Mouse (Mus musculus) Patski (cell line): ENCODE measurements around the gene Gm28230. TPM values are rescaled to one million over a fixed set of nuclear protein-coding genes. Genes with fewer than 3 reads are reported as not detected.

Experiments
- ATAC-seq: fragments of 100-300 bp; one replicate; pipeline ENCODE4 v1.8.0; 2021
- CTCF ChIA-PET: fragments of 350-600 bp; sonication (Branson Sonifier 250); formaldehyde crosslinking; loops from one replicate; lab custom pipeline; 2022; ENCODE audit warnings: inconsistent platforms; lab: Charles Lee
- POLR2A ChIA-PET: fragments of 350-600 bp; sonication (Branson Sonifier 250); formaldehyde crosslinking; loops from one replicate; lab custom pipeline; 2022; ENCODE audit warnings: antibody characterized with exemption, inconsistent platforms; lab: Charles Lee
- DNase-seq: peaks from one replicate; pipeline ENCODE4 v3.0.0-alpha.2; 2011; ENCODE audit warnings: low read depth, low spot score
- H3K27me3 ChIP-seq: fragments of 371-371 bp; one replicate; pipeline ENCODE4 v1.5.1; 2021
- CTCF ChIP-seq: fragments of 100-300 bp; IDR thresholded peaks from one replicate; pipeline ENCODE4 v1.5.1; 2021
- in situ Hi-C: fragments of 300-500 bp; cut with MboI; formaldehyde crosslinking; loops from 3 replicates; pipeline ENCODE4 v1.11.1; 2018; ENCODE audit warnings: low pct_unique_long_range_greater_than_20kb, mixed read lengths
- polyA plus RNA-seq: library from polyadenylated mRNA; unstranded; gene quantifications from one replicate; pipeline ENCODE4 v1.2.3, GENCODE M21; 2021

The Gm28230 gene
- polyA plus RNA-seq, 1 experiment from 2014 or later, result 0.73 TPM

- ChIA-PET CTCF (no interaction called here), POLR2A (no interaction called here)
- peaks cover 19% of the 10 kb centered on the region for H3K27me3 ChIP-seq
- DNase-seq (no peak), ATAC-seq (peak; percentile 44)
- no peak for TF ChIP-seq CTCF
- in situ Hi-C loops, result loop anchor here (10.0 to 25.0 kb wide), 2 partner anchors 447 to 1065 kb away; no protein-coding TSS in a partner anchor
Measured at GRCm38 (mm10) chr2:74697567-74698121, 28.9 kb upstream of the Gm28230 start, which contains the start of gene Hoxd9. Gene Hoxd9, plus strand, starts transcription at chr2:74697727.

DNA sequence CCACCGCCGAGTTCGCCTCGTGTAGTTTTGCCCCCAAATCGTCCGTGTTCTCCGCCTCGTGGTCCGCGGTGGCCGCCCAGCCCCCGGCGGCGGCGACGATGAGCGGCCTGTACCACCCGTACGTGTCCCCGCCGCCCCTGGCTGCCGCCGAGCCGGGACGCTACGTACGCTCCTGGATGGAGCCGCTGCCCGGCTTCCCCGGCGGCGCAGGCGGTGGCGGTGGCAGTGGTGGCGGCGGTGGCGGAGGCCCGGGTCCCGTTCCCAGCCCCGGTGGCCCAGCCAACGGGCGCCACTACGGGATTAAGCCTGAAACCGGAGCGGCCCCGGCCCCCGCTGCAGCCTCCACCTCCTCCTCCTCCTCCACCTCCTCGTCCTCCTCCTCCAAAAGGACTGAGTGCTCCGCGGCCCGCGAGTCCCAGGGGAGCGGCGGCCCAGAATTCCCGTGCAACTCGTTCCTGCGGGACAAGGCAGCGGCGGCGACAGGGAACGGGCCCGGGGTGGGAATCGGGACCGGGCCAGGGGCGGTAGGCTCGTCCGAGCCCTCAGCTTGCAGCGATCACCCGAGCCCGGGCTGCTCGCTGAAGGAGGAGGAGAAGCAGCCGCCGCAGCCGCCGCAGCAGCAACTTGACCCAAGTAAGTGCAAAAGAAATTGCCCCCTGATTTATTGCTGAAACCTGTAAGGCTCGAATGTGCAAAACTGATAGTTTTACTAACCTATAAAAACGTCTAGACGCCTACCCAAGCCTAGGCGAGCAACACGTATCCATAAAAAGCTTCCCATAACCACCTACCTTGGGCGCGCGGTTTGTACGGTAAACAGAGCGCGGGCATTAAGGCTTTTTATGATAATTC, 28.1 kb upstream of the Gm28230 start:
- ChIA-PET POLR2A (no interaction called here), CTCF (no interaction called here)
- DNase-seq (no peak), ATAC-seq (peak; percentile 31)
- in situ Hi-C loops, result loop anchor here (10.0 to 25.0 kb wide), 2 partner anchors 446 to 1064 kb away; no protein-coding TSS in a partner anchor
- no peak for TF ChIP-seq CTCF
- peaks cover 13% of the 10 kb centered on the region for H3K27me3 ChIP-seq

DNA sequence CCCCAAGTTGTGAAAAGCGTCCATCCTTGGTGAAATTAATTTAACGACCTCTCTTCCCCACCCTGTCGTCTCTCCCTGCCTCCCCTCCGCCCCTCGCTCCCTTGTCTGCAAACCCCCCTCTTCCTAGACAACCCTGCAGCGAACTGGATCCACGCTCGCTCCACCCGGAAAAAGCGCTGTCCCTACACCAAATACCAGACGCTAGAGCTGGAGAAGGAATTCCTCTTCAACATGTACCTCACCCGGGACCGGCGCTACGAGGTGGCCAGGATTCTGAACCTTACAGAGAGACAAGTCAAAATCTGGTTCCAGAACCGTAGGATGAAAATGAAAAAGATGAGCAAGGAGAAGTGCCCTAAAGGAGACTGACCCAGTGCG, 27.5 kb upstream of the Gm28230 start:
- ChIA-PET POLR2A (no interaction called here), CTCF (no interaction called here)
- in situ Hi-C loops, result loop anchor here (10.0 to 25.0 kb wide), 2 partner anchors 446 to 1063 kb away; no protein-coding TSS in a partner anchor
- no peak for ATAC-seq
- DNase-seq, result no peak
- peaks cover 15% of the 10 kb centered on the region for H3K27me3 ChIP-seq
- no peak for TF ChIP-seq CTCF

DNA sequence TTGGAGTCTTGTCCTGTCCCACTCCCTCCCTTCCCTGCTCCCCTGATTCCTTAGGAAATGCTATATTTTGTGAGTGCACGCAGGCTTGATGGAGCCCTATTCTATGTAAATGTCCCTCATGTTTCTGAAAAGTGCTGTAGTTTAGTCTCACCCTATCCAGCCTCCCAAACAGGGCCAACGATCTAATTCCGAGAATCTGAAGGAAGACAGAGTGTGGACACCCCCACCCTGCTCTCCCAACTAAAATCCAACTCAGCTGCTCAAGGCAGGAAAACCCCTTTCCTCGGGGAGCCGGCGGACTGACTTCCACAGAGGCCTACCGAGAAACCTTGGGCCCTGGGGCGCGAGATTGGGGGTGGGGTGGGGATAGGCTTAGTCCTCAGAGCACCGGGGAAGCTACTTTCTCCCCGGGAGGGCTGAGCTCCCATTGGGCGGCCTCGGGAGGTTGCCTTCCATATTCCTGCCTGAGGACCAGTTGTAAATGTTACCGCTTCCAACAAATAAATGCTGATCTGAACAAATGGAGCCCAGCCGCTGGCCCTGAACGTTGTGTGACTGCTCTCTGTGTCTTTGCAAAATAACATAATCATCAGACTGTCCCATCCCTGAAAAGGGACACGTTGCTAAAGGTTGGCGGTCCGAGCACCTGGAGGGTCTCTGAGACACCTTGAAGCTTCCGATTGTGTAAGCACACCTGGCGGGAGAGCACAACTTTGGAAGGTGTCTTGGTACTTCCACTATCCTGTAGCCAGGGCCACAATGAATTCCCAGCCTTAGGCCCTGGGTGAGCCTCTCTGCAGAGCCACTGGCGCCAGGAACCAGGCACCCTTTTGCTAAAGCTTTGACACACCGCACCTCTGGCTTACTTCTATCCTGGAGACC, 26.6 kb upstream of the Gm28230 start:
- ATAC-seq, result no peak
- in situ Hi-C loops, result loop anchor here (5.0 to 25.0 kb wide), 4 partner anchors 445 to 1062 kb away; no protein-coding TSS in a partner anchor
- ChIA-PET CTCF (no interaction called here), POLR2A (no interaction called here)
- H3K27me3 ChIP-seq, result peaks cover 12% of the 10 kb centered on the region
- DNase-seq, result no peak
- no peak for TF ChIP-seq CTCF

DNA sequence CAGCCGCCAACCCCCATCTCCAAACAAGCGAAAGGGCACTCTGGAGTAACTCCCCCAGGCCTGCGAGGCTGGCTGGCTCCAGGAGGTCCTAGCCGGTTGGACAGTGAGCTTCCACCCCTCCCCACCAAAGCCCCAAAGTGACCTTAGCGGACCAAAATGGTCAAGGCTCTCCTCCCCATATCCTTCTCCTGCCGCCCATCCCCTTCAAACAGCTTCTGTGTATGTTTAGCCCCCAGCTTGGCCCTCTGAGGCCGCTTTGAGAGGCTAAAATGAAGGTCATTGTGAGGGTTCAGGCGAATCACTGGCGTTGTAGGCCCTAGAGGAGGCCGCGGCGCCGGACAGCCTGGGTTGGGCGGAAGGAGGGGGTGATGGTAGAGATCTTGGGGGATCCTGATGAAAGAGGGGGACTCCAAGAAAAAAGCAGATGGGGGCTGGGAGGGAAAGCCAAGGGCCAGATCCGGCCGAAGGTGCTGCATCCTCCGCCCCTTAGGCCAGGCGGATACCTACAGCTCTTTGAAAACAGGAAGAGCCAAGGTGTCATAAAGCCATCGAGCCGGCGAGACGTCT, 25.9 kb upstream of the Gm28230 start:
- POLR2A ChIA-PET, result no interaction called here
- no peak for DNase-seq
- TF ChIP-seq CTCF, result no peak
- ATAC-seq, result no peak
- CTCF ChIA-PET, result interaction anchor here (1.9 kb wide), 1 partner anchor 15 kb away, joined by 7 read pairs; no protein-coding TSS in a partner anchor
- peaks cover 12% of the 10 kb centered on the region for H3K27me3 ChIP-seq
- in situ Hi-C loops, result loop anchor here (5.0 kb wide), 2 partner anchors 617 to 887 kb away; no protein-coding TSS in a partner anchor

- DNase-seq (no peak), ATAC-seq (no peak)
- no peak for TF ChIP-seq CTCF
- ChIA-PET CTCF (interaction anchor here (0.8 to 1.9 kb wide), 12 partner anchors 11 to 541 kb away, joined by 3 to 10 read pairs (median 3); no protein-coding TSS in a partner anchor), POLR2A (interaction anchor here (0.5 kb wide), 1 partner anchor 1198 kb away, joined by 6 read pairs; no protein-coding TSS in a partner anchor)
- H3K27me3 ChIP-seq, result peaks cover 16% of the 10 kb centered on the region
- in situ Hi-C loops, result loop anchor here (5.0 kb wide), 2 partner anchors 615 to 885 kb away; no protein-coding TSS in a partner anchor
Measured at GRCm38 (mm10) chr2:74701949-74702819, 24.3 kb upstream of the Gm28230 start.

DNA sequence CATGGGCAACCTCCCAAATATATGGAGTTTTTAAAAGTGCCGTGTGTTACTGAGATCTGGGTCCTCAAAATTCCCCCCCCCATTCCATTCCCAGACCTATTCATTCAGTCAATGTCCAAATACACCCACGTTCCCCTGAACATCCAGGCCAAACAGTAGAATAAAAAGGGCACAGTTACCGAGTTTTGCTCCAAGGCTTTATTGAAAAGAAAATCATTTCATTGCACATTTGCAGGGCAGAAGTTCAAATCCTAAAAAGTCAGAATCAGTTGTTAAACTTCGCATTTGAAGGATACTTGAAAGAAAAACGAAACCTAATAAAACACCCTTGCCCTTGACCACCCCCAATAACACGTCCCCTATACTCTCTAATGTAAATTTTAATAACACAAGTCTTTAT, 23.7 kb upstream of the Gm28230 start:
- ATAC-seq, result no peak
- ChIA-PET CTCF (interaction anchor here (0.6 to 1.9 kb wide), 9 partner anchors 13 to 540 kb away, joined by 3 to 10 read pairs (median 3); no protein-coding TSS in a partner anchor), POLR2A (no interaction called here)
- TF ChIP-seq CTCF, result no peak
- DNase-seq, result no peak
- in situ Hi-C loops, result loop anchor here (5.0 kb wide), 2 partner anchors 614 to 884 kb away; no protein-coding TSS in a partner anchor
- H3K27me3 ChIP-seq, result peaks cover 16% of the 10 kb centered on the region

DNA sequence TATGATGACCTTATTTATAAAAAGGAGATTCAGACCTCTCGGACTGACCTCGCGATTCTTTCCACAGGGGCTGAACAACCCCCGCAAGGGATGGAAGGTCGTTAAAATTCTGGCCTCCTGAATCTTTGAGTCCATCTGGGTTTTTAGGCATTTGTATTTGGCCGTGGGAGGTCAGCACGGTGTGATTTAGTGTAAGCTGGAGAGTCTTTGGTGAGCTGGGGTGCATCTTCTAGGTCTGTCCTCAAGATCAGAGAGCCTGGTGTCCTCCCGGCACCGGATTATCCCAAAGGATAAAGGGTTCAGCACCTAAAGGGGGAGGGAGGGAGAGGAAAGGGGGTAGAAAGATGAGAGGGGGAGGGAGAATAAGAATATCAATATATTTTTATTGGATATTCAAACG, 23.2 kb upstream of the Gm28230 start:
- ChIA-PET POLR2A (no interaction called here), CTCF (interaction anchor here (0.6 to 1.7 kb wide), 3 partner anchors 431 to 540 kb away, joined by 3 to 4 read pairs (median 3); no protein-coding TSS in a partner anchor)
- DNase-seq (no peak), ATAC-seq (no peak)
- in situ Hi-C loops, result loop anchor here (5.0 kb wide), 2 partner anchors 614 to 884 kb away; no protein-coding TSS in a partner anchor
- no peak for TF ChIP-seq CTCF
- peaks cover 16% of the 10 kb centered on the region for H3K27me3 ChIP-seq
